Comparison of ENCODE assay signal across 13 mouse cellular contexts in the genomic region with DNA sequence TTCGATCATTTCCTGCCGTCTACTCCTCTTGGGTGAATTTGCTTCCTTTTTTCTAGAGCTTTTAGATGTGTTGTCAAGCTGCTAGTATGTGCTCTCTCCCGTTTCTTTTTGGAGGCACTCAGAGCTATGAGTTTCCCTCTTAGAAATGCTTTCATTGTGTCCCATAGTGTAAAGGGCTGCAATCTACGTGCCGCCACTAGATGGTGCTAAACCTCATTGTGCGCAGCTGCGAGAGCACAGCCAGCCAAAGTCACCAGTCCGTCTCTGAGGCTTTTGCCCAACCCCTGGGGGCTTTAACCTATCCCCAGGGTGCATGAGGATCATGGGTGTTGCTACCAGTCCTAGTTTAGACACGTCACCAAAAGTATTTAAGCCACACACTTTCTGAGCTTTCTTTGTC. TPM values are rescaled to one million over a fixed set of nuclear protein-coding genes. Genes with fewer than 3 reads are reported as not detected.
A peak's percentile ranks its signal among the peaks of the same experiment; 100 is the strongest.
DNase-seq lines count a peak whose midpoint lies in the region; ATAC-seq and TF ChIP-seq lines count a peak whose summit lies in the region.
"Not testable (repeated sequence)": the region's sequence is repeated elsewhere in the genome, so short reads cannot be mapped to it uniquely, and the experiment has no call there.
"Had no signal": no experiment of that assay in that cellular context is flagged by ENCODE, and none has a peak within 500 bp of the region (broad histone marks: within the 10 kb centered on the region; RNA-seq: fewer than 3 reads in every experiment).

No protein-coding gene starts in this region.

- H3K4me3 ChIP-seq in heart, adult 2 months; lung, postnatal 0 days (ENCODE audit: low read depth, low read length): not testable (repeated sequence)

- WGBS in heart, adult 2 months: 17% methylated on average over 8 of the region's 9 CpGs
- WGBS in lung, postnatal 0 days: 20% methylated on average over 8 of the region's 9 CpGs

- H3K9me3 ChIP-seq in lung, postnatal 0 days (ENCODE audit: low read length): not testable (repeated sequence)

- not testable (repeated sequence) for ATAC-seq in lung, postnatal 0 days

- TF ChIP-seq CTCF in heart, adult 2 months (IDR thresholded peaks at IDR 0.05): peak; percentile 62
- TF ChIP-seq CTCF in lung, postnatal 0 days (IDR thresholded peaks at IDR 0.05): peak; percentile 59

- H3K27ac ChIP-seq in heart, adult 2 months; lung, postnatal 0 days (ENCODE audit: low read length): not testable (repeated sequence)

- DNase-seq in A20 (ENCODE audit: low read depth, low spot score): peak; percentile 4
- peak; percentile 15 to 27 for DNase-seq in adrenal gland, adult 18-20 months (ENCODE audit: low spot score in 2 of 2)
- peak; percentile 4 to 41 for DNase-seq in cerebellum, postnatal 25 days
- DNase-seq in heart, adult 2 months: peak; percentile 9 to 58
- DNase-seq in kidney, adult 11 months: peak; percentile 9
- DNase-seq in layer of hippocampus, postnatal 10 days (ENCODE audit: low spot score in 2 of 2): peak; percentile 12 to 25
- DNase-seq in lung, postnatal 0 days (ENCODE audit: low spot score): not testable (repeated sequence)
- DNase-seq in right cerebral cortex, postnatal 10 days (ENCODE audit: low spot score in 2 of 2): peak; percentile 9 to 16

- TF ChIP-seq EP300 in heart, adult 2 months (IDR thresholded peaks at IDR 0.05; ENCODE audit: insufficient read depth, low read depth, low read length); lung, postnatal 0 days (IDR thresholded peaks at IDR 0.05): not testable (repeated sequence)

- intact Hi-C loops in heart, adult 2 months (cut with DNase I): loop anchor here (5.0 kb wide), 1 partner anchor 140 kb away; no protein-coding TSS in a partner anchor

- H3K9ac ChIP-seq in heart, adult 2 months (ENCODE audit: low read depth, low read length); lung, postnatal 0 days (replicated peaks; ENCODE audit: low read depth): not testable (repeated sequence)

- TF ChIP-seq POLR2A in heart, adult 2 months (IDR thresholded peaks at IDR 0.05; ENCODE audit: insufficient read depth, low read depth, low read length): not testable (repeated sequence)

- H3K27me3 ChIP-seq in heart, adult 2 months (ENCODE audit: control insufficient read depth, insufficient read depth, low read length); lung, postnatal 0 days (replicated peaks; ENCODE audit: insufficient read depth, low read length): not testable (repeated sequence)

- not testable (repeated sequence) for H3K4me1 ChIP-seq in heart, adult 2 months (ENCODE audit: control insufficient read depth, insufficient read depth, low read length); lung, postnatal 0 days (ENCODE audit: insufficient read depth, low read depth, low read length)

- H3K79me2 ChIP-seq in heart, adult 2 months (replicated peaks; ENCODE audit: control insufficient read depth, insufficient read depth, low read length): not testable (repeated sequence)

- H3K4me2 ChIP-seq in lung, postnatal 0 days (replicated peaks; ENCODE audit: low read depth, low read length): not testable (repeated sequence)

- H3K36me3 ChIP-seq in heart, adult 2 months (ENCODE audit: control insufficient read depth, insufficient read depth, low read length); lung, postnatal 0 days (ENCODE audit: insufficient read depth, low read length): not testable (repeated sequence)

RNA-seq across cellular contexts. Expression of a gene that starts 31.5 kb away (rescaled TPM):
- total RNA-seq in adrenal gland, adult 18-20 months (2021): not detected
- not detected for total RNA-seq in heart, adult 2 months (2021)
- not detected in 2 replicates for polyA plus RNA-seq in heart, adult 2 months (2012; rRNA removed)
- total RNA-seq in layer of hippocampus, postnatal 10 days (2021): not detected
- not detected in 2 replicates for polyA plus RNA-seq in lung, postnatal 0 days (2015; fragmentation: Nextera tagmentation; extraction: Ambion mirVana)
- polyA plus RNA-seq: frontal cortex, adult 2 months; heart, embryonic 11.5 days; inflammation-experienced regulatory T-cells, adult 6 months; lung, embryonic 16.5 days; midbrain, embryonic 16.5 days had no signal

RNA-seq across cellular contexts. Expression of a gene that starts 37.4 kb away (rescaled TPM):
- total RNA-seq in adrenal gland, adult 18-20 months (2021): not detected
- total RNA-seq in heart, adult 2 months (2021): not detected
- not detected in 2 replicates for polyA plus RNA-seq in heart, adult 2 months (2012; rRNA removed)
- not detected for total RNA-seq in layer of hippocampus, postnatal 10 days (2021)
- polyA plus RNA-seq in lung, postnatal 0 days (2015; fragmentation: Nextera tagmentation; extraction: Ambion mirVana): not detected in 2 replicates
- polyA plus RNA-seq: frontal cortex, adult 2 months; heart, embryonic 11.5 days; inflammation-experienced regulatory T-cells, adult 6 months; lung, embryonic 16.5 days; midbrain, embryonic 16.5 days had no signal

RNA-seq across cellular contexts. Expression of a gene that starts 39.0 kb away (rescaled TPM):
- total RNA-seq in adrenal gland, adult 18-20 months (2021): not detected
- not detected for total RNA-seq in heart, adult 2 months (2021)
- polyA plus RNA-seq in heart, adult 2 months (2012; rRNA removed): not detected in 2 replicates
- total RNA-seq in layer of hippocampus, postnatal 10 days (2021): not detected
- polyA plus RNA-seq in lung, postnatal 0 days (2015; fragmentation: Nextera tagmentation; extraction: Ambion mirVana): not detected in 2 replicates
- polyA plus RNA-seq: frontal cortex, adult 2 months; heart, embryonic 11.5 days; inflammation-experienced regulatory T-cells, adult 6 months; lung, embryonic 16.5 days; midbrain, embryonic 16.5 days had no signal
